Comparison of ENCODE assay signal across 19 mouse cellular contexts in the genomic region with DNA sequence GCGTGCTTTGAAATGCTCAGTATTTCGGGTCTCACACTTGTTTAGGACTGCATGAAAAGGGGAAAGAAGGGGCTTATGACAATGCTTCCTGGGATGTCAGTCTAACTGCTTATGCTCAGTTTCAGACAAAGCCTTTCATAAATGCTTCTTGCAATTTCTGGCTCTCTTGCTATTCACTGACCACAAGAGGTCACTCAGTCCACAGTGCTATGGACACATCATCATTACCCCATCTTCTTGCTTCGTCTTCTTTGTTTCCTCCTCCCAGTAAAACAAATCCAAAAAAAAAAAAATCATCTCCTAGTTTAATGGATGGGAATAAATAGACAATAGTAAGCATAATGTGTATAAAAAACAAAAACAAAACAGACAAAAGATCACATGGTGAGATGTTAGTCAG.
DNase-seq lines count a peak whose midpoint lies in the region; ATAC-seq and TF ChIP-seq lines count a peak whose summit lies in the region.
"Had no signal": no experiment of that assay in that cellular context is flagged by ENCODE, and none has a peak within 500 bp of the region (broad histone marks: within the 10 kb centered on the region; RNA-seq: fewer than 3 reads in every experiment).

No protein-coding gene starts in this region.

- no peak for DNase-seq in gastrocnemius, adult 2 months
- no peak for DNase-seq in gastrocnemius, adult 18-20 months (ENCODE audit: low spot score)
- no peak for DNase-seq in liver, postnatal 0 days
- DNase-seq in liver, embryonic 11.5 days (ENCODE audit: low spot score), result no peak
- no peak for DNase-seq in MEL (ENCODE audit: low read depth, low spot score)
- peak; percentile 2 for DNase-seq in retina, adult 2 months (ENCODE audit: low read depth, low spot score)
- DNase-seq: cerebellum, adult 8-10 months; gastrocnemius, postnatal 36 days; kidney, postnatal 4 days; lung, postnatal 14 days; right cerebral cortex, postnatal 25 days; thymus, postnatal 25 days had no signal

- no peaks in the 10 kb centered on the region for H3K4me1 ChIP-seq in liver, postnatal 0 days (ENCODE audit: insufficient read depth)
- no peaks in the 10 kb centered on the region for H3K4me1 ChIP-seq in liver, embryonic 11.5 days (replicated peaks; ENCODE audit: control insufficient read depth, insufficient read depth, low read length)
- H3K4me1 ChIP-seq in MEL (ENCODE audit: control insufficient read depth in 1 of 2, insufficient read depth in 2 of 2, low read length in 2 of 2), result no peaks in the 10 kb centered on the region
- H3K4me1 ChIP-seq in kidney, embryonic 14.5 days (ENCODE audit: control insufficient read depth, insufficient read depth, low read length), result no peaks in the 10 kb centered on the region
- H3K4me1 ChIP-seq: embryonic facial prominence, embryonic 13.5 days; forebrain, embryonic 13.5 days; heart, embryonic 15.5 days had no signal

- no peaks in the 10 kb centered on the region for H3K9me3 ChIP-seq in liver, postnatal 0 days (ENCODE audit: low read length)
- H3K9me3 ChIP-seq in liver, embryonic 11.5 days (ENCODE audit: control insufficient read depth, low read length), result no peaks in the 10 kb centered on the region
- no peaks in the 10 kb centered on the region for H3K9me3 ChIP-seq in MEL (replicated peaks; ENCODE audit: insufficient read depth, low read length)
- no peaks in the 10 kb centered on the region for H3K9me3 ChIP-seq in kidney, embryonic 14.5 days (ENCODE audit: control insufficient read depth, low read length)
- H3K9me3 ChIP-seq: embryonic facial prominence, embryonic 13.5 days; forebrain, embryonic 13.5 days; heart, embryonic 15.5 days had no signal

- H3K27ac ChIP-seq in gastrocnemius, adult 2 months, result no peak overlapping the region
- H3K27ac ChIP-seq in liver, postnatal 0 days (ENCODE audit: low read depth), result no peak overlapping the region
- H3K27ac ChIP-seq in liver, embryonic 11.5 days (ENCODE audit: low read depth, low read length), result no peak overlapping the region
- H3K27ac ChIP-seq in MEL (ENCODE audit: control insufficient read depth, low read depth, low read length), result no peak overlapping the region
- H3K27ac ChIP-seq in kidney, embryonic 14.5 days (ENCODE audit: low read depth, low read length), result no peak overlapping the region
- H3K27ac ChIP-seq: embryonic facial prominence, embryonic 13.5 days; forebrain, embryonic 13.5 days; heart, embryonic 15.5 days had no signal

- H3K9ac ChIP-seq in liver, postnatal 0 days (replicated peaks), result no peak overlapping the region
- H3K9ac ChIP-seq in liver, embryonic 11.5 days (ENCODE audit: low read depth, low read length), result no peak overlapping the region
- H3K9ac ChIP-seq in MEL (ENCODE audit: control insufficient read depth, low read depth, low read length, poor library complexity, severe bottlenecking), result no peak overlapping the region
- no peak overlapping the region for H3K9ac ChIP-seq in kidney, embryonic 14.5 days (ENCODE audit: low read depth, low read length)
- H3K9ac ChIP-seq: embryonic facial prominence, embryonic 13.5 days; forebrain, embryonic 13.5 days; heart, embryonic 15.5 days had no signal

- ATAC-seq in liver, postnatal 0 days, result no peak
- ATAC-seq in liver, embryonic 11.5 days (replicated peaks; ENCODE audit: low FRiP score), result no peak
- ATAC-seq in kidney, embryonic 14.5 days (ENCODE audit: low FRiP score, low TSS enrichment), result no peak
- no peak for ATAC-seq in granulocyte monocyte progenitor cell, adult 5-6 weeks (replicated peaks; ENCODE audit: poor library complexity, severe bottlenecking)
- ATAC-seq: CD4-positive, CD25-positive, alpha-beta regulatory T cell, adult 4 months; forebrain, embryonic 13.5 days; midbrain, embryonic 16.5 days had no signal

- H3K4me3 ChIP-seq in gastrocnemius, adult 2 months, result no peak overlapping the region
- H3K4me3 ChIP-seq in liver, postnatal 0 days (ENCODE audit: low read depth, low read length), result no peak overlapping the region
- H3K4me3 ChIP-seq in liver, embryonic 11.5 days (ENCODE audit: low read depth, low read length), result no peak overlapping the region
- H3K4me3 ChIP-seq in MEL (ENCODE audit: control insufficient read depth in 1 of 2, insufficient read depth in 1 of 2, low read depth in 2 of 2, low read length in 2 of 2), result no peak overlapping the region
- H3K4me3 ChIP-seq in kidney, embryonic 14.5 days (ENCODE audit: low read length), result no peak overlapping the region
- H3K4me3 ChIP-seq: embryonic facial prominence, embryonic 13.5 days; forebrain, embryonic 13.5 days; heart, embryonic 15.5 days had no signal

- TF ChIP-seq CTCF in gastrocnemius, adult 2 months (IDR thresholded peaks at IDR 0.05), result peak; percentile 25; the same call in 1 of the 2 replicates
- TF ChIP-seq CTCF in liver, postnatal 0 days (IDR thresholded peaks at IDR 0.05; ENCODE audit: low read depth), result peak; percentile 38
- no peak for TF ChIP-seq CTCF in MEL (IDR thresholded peaks at IDR 0.05 in 2 of 3, conservative IDR thresholded peaks at IDR 0.05 in 1 of 3; ENCODE audit: control insufficient read depth in 1 of 3, insufficient read depth in 1 of 3, low read depth in 2 of 3, low read length in 3 of 3, poor library complexity in 1 of 3, severe bottlenecking in 1 of 3)

- TF ChIP-seq POLR2A in MEL (IDR thresholded peaks at IDR 0.05; ENCODE audit: control insufficient read depth in 1 of 2, insufficient read depth in 1 of 2, low read depth in 1 of 2, low read length in 2 of 2, poor library complexity in 1 of 2), result no peak

- H3K4me2 ChIP-seq in liver, postnatal 0 days (ENCODE audit: low read depth, low read length), result no peak overlapping the region
- H3K4me2 ChIP-seq in liver, embryonic 11.5 days, result no peak overlapping the region
- H3K4me2 ChIP-seq in kidney, embryonic 14.5 days (replicated peaks; ENCODE audit: low read depth, low read length), result no peak overlapping the region
- H3K4me2 ChIP-seq: embryonic facial prominence, embryonic 13.5 days; forebrain, embryonic 13.5 days; heart, embryonic 15.5 days had no signal

- no peaks in the 10 kb centered on the region for H3K79me2 ChIP-seq in MEL (ENCODE audit: control insufficient read depth, insufficient read depth, low read length, poor library complexity)

- H3K36me3 ChIP-seq in liver, postnatal 0 days (replicated peaks; ENCODE audit: insufficient read depth, low read length), result no peaks in the 10 kb centered on the region
- no peaks in the 10 kb centered on the region for H3K36me3 ChIP-seq in liver, embryonic 11.5 days (ENCODE audit: control insufficient read depth, insufficient read depth, low read length)
- H3K36me3 ChIP-seq in MEL (ENCODE audit: control insufficient read depth in 1 of 2, insufficient read depth in 2 of 2, low read length in 2 of 2), result no peaks in the 10 kb centered on the region
- no peaks in the 10 kb centered on the region for H3K36me3 ChIP-seq in kidney, embryonic 14.5 days (ENCODE audit: control insufficient read depth, insufficient read depth, low read length)
- H3K36me3 ChIP-seq: embryonic facial prominence, embryonic 13.5 days; heart, embryonic 15.5 days had no signal

- no peaks in the 10 kb centered on the region for H3K27me3 ChIP-seq in liver, postnatal 0 days (ENCODE audit: insufficient read depth, low read length)
- H3K27me3 ChIP-seq in liver, embryonic 11.5 days (replicated peaks; ENCODE audit: control insufficient read depth, insufficient read depth, low read length), result no peaks in the 10 kb centered on the region
- no peaks in the 10 kb centered on the region for H3K27me3 ChIP-seq in MEL (ENCODE audit: control insufficient read depth in 1 of 2, insufficient read depth in 2 of 2, low read length in 2 of 2)
- H3K27me3 ChIP-seq in kidney, embryonic 14.5 days (ENCODE audit: control insufficient read depth, insufficient read depth, low read length), result no peaks in the 10 kb centered on the region
- H3K27me3 ChIP-seq: forebrain, embryonic 13.5 days; heart, embryonic 15.5 days had no signal

- WGBS in liver, postnatal 0 days (ENCODE audit: insufficient replicate concordance), result 70% methylated on average over 3 of the region's 3 CpGs
- 72% methylated on average over 3 of the region's 3 CpGs for WGBS in liver, embryonic 11.5 days
- 76% methylated on average over 3 of the region's 3 CpGs for WGBS in kidney, embryonic 14.5 days

- TF ChIP-seq RAD21 in MEL (IDR thresholded peaks at IDR 0.05; ENCODE audit: low read depth, low read length), result peak; percentile 22

- TF ChIP-seq EP300 in liver, postnatal 0 days (IDR thresholded peaks at IDR 0.05; ENCODE audit: low read depth), result no peak
- TF ChIP-seq EP300 in MEL (IDR thresholded peaks at IDR 0.05; ENCODE audit: low read depth in 1 of 2, low read length in 2 of 2), result no peak

- intact Hi-C loops in gastrocnemius, adult 2 months (cut with DNase I), result no loop called here

TF ChIP-seq in MEL, 35 proteins besides CTCF, POLR2A, EP300 and RAD21:
- TF ChIP-seq CHD1 (IDR thresholded peaks at IDR 0.05; ENCODE audit: low read depth, low read length) (no peak), ETS1 (IDR thresholded peaks at IDR 0.05; ENCODE audit: low read depth, low read length) (no peak), SMC3 (IDR thresholded peaks at IDR 0.05; ENCODE audit: low read depth, low read length) (peak; percentile 24; the same call in 1 of the 2 replicates), UBTF (IDR thresholded peaks at IDR 0.05; ENCODE audit: borderline replicate concordance, insufficient read depth, low read depth, low read length) (no peak), ZKSCAN1 (IDR thresholded peaks at IDR 0.05; ENCODE audit: low read depth, low read length) (no peak)

Comparison
In these comparisons a context has a peak if more than half of its experiments do, and no peak if none do; other contexts are left out.
1. CTCF ChIP-seq: peak in gastrocnemius, adult 2 months (single experiment) and liver, postnatal 0 days (single experiment); none in MEL (0 of 3).